Mouse (Mus musculus): ENCODE results near the gene Kif28. TPM values are rescaled to one million over a fixed set of nuclear protein-coding genes. Genes with fewer than 3 reads are reported as not detected.
"Not testable (repeated sequence)": the region's sequence is repeated elsewhere in the genome, so short reads cannot be mapped to it uniquely, and the experiment has no call there.

The Kif28 gene
- total RNA-seq, 2 experiments from 2014 or later, result not detected

GRCm38 (mm10) chr1:179710739-179711138, 34.3 kb downstream of the Kif28 start:
- ATAC-seq (replicated peaks; ENCODE audit: low FRiP score, poor library complexity, severe bottlenecking), result no peak

- no peak for ATAC-seq (replicated peaks; ENCODE audit: low FRiP score, poor library complexity, severe bottlenecking)
Measured at GRCm38 (mm10) chr1:179709390-179709789, 35.7 kb downstream of the Kif28 start.

GRCm38 (mm10) chr1:179705154-179705553, 39.9 kb downstream of the Kif28 start:
- ATAC-seq (replicated peaks; ENCODE audit: low FRiP score, poor library complexity, severe bottlenecking), result no peak

- ATAC-seq (replicated peaks; ENCODE audit: low FRiP score, poor library complexity, severe bottlenecking), result no peak
Measured at GRCm38 (mm10) chr1:179704150-179704549, 40.9 kb downstream of the Kif28 start.

GRCm38 (mm10) chr1:179689479-179689878, 55.6 kb downstream of the Kif28 start:
- no peak for ATAC-seq (replicated peaks; ENCODE audit: low FRiP score, poor library complexity, severe bottlenecking)

- no peak for ATAC-seq (replicated peaks; ENCODE audit: low FRiP score, poor library complexity, severe bottlenecking)
Measured at GRCm38 (mm10) chr1:179688914-179689313, 56.2 kb downstream of the Kif28 start.

GRCm38 (mm10) chr1:179688415-179688814, 56.7 kb downstream of the Kif28 start:
- ATAC-seq (replicated peaks; ENCODE audit: low FRiP score, poor library complexity, severe bottlenecking), result no peak

- ATAC-seq (replicated peaks; ENCODE audit: low FRiP score, poor library complexity, severe bottlenecking), result no peak
Measured at GRCm38 (mm10) chr1:179687966-179688365, 57.1 kb downstream of the Kif28 start.

- ATAC-seq (replicated peaks; ENCODE audit: low FRiP score, poor library complexity, severe bottlenecking), result no peak
Measured at GRCm38 (mm10) chr1:179687305-179687704, 57.8 kb downstream of the Kif28 start.

- no peak for ATAC-seq (replicated peaks; ENCODE audit: low FRiP score, poor library complexity, severe bottlenecking)
Measured at GRCm38 (mm10) chr1:179686781-179687180, 58.3 kb downstream of the Kif28 start.

- ATAC-seq (replicated peaks; ENCODE audit: low FRiP score, poor library complexity, severe bottlenecking), result no peak
Measured at GRCm38 (mm10) chr1:179686348-179686747, 58.7 kb downstream of the Kif28 start.

GRCm38 (mm10) chr1:179682753-179683152, 62.3 kb downstream of the Kif28 start:
- ATAC-seq (replicated peaks; ENCODE audit: low FRiP score, poor library complexity, severe bottlenecking), result not testable (repeated sequence)

- no peak for ATAC-seq (replicated peaks; ENCODE audit: low FRiP score, poor library complexity, severe bottlenecking)
Measured at GRCm38 (mm10) chr1:179679326-179679725, 65.7 kb downstream of the Kif28 start.

GRCm38 (mm10) chr1:179677031-179677430, 68.0 kb downstream of the Kif28 start:
- no peak for ATAC-seq (replicated peaks; ENCODE audit: low FRiP score, poor library complexity, severe bottlenecking)

- ATAC-seq (replicated peaks; ENCODE audit: low FRiP score, poor library complexity, severe bottlenecking), result no peak
Measured at GRCm38 (mm10) chr1:179674355-179674754, 70.7 kb downstream of the Kif28 start.

- no peak for ATAC-seq (replicated peaks; ENCODE audit: low FRiP score, poor library complexity, severe bottlenecking)
Measured at GRCm38 (mm10) chr1:179668836-179669537, 76.1 kb downstream of the Kif28 start.

- ATAC-seq (replicated peaks; ENCODE audit: low FRiP score, poor library complexity, severe bottlenecking), result no peak
Measured at GRCm38 (mm10) chr1:179668013-179668805, 76.9 kb downstream of the Kif28 start, which contains the start of gene Sccpdh. Gene Sccpdh, plus strand, starts transcription at chr1:179668210.

- no peak for ATAC-seq (replicated peaks; ENCODE audit: low FRiP score, poor library complexity, severe bottlenecking)
Measured at GRCm38 (mm10) chr1:179667450-179667849, 77.6 kb downstream of the Kif28 start.

GRCm38 (mm10) chr1:179666971-179667370, 78.1 kb downstream of the Kif28 start:
- no peak for ATAC-seq (replicated peaks; ENCODE audit: low FRiP score, poor library complexity, severe bottlenecking)

- no peak for ATAC-seq (replicated peaks; ENCODE audit: low FRiP score, poor library complexity, severe bottlenecking)
Measured at GRCm38 (mm10) chr1:179664309-179664930, 80.7 kb downstream of the Kif28 start.

GRCm38 (mm10) chr1:179663065-179663464, 82.0 kb downstream of the Kif28 start:
- ATAC-seq (replicated peaks; ENCODE audit: low FRiP score, poor library complexity, severe bottlenecking), result no peak
